Comparison of ENCODE assay signal across 8 mouse cellular contexts in the genomic region with DNA sequence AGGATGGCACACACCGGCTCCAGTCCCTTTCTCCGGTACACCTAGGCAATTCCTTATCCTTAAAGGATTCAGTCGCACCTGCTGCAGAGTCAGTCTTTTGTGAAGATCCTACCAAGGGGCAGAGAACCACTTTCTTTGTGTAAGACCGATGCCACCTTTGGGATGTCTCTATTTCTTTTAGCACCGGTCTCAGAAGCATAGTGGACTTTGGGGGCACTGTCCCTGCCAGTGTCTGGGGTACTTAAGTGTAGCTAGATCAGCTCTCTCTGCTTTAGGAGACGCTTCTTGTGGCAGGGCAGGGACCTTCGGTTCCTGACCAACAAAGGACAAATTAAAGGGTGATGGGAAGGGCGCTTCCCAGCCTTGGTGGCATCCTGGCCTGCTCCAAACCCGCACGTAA. TPM values are rescaled to one million over a fixed set of nuclear protein-coding genes. Genes with fewer than 3 reads are reported as not detected.
DNase-seq lines count a peak whose midpoint lies in the region; ATAC-seq and TF ChIP-seq lines count a peak whose summit lies in the region.

No protein-coding gene starts in this region.

- H3K27ac ChIP-seq in left cerebral cortex, adult 2 months = peak overlapping the region; percentile 94
- H3K27ac ChIP-seq in embryonic facial prominence, embryonic 15.5 days (replicated peaks) = no peak overlapping the region
- 0 out of 2 replicates have a peak overlapping the region, but pooled peaks have one; percentile 88 for H3K27ac ChIP-seq in intestine, postnatal 0 days (ENCODE audit: low read depth, low read length)
- peak overlapping the region; percentile 98 for H3K27ac ChIP-seq in neural tube, embryonic 13.5 days (replicated peaks)

- H3K27me3 ChIP-seq in embryonic facial prominence, embryonic 15.5 days = peaks cover 18% of the 10 kb centered on the region
- no peaks in the 10 kb centered on the region for H3K27me3 ChIP-seq in intestine, postnatal 0 days (replicated peaks; ENCODE audit: control insufficient read depth, insufficient read depth, low read length)
- H3K27me3 ChIP-seq in neural tube, embryonic 13.5 days = peaks cover 40% of the 10 kb centered on the region

- peak overlapping the region; percentile 99 for H3K4me2 ChIP-seq in embryonic facial prominence, embryonic 15.5 days (replicated peaks)
- H3K4me2 ChIP-seq in intestine, postnatal 0 days (replicated peaks; ENCODE audit: low read depth) = peak overlapping the region; percentile 95
- H3K4me2 ChIP-seq in neural tube, embryonic 13.5 days = peak overlapping the region; percentile 78

- H3K9ac ChIP-seq in embryonic facial prominence, embryonic 15.5 days = no peak overlapping the region
- peak overlapping the region; percentile 75 for H3K9ac ChIP-seq in intestine, postnatal 0 days (ENCODE audit: low read depth, low read length)
- H3K9ac ChIP-seq in neural tube, embryonic 13.5 days = peak overlapping the region; percentile 94

- H3K4me1 ChIP-seq in embryonic facial prominence, embryonic 15.5 days = peaks cover 18% of the 10 kb centered on the region; the same call in 1 of the 2 replicates
- no peaks in the 10 kb centered on the region for H3K4me1 ChIP-seq in intestine, postnatal 0 days (replicated peaks; ENCODE audit: control insufficient read depth, insufficient read depth, low read length)
- H3K4me1 ChIP-seq in neural tube, embryonic 13.5 days (replicated peaks) = peaks cover 43% of the 10 kb centered on the region

- peak overlapping the region; percentile 83 for H3K4me3 ChIP-seq in left cerebral cortex, adult 2 months
- H3K4me3 ChIP-seq in embryonic facial prominence, embryonic 15.5 days (replicated peaks) = peak overlapping the region; percentile 70
- peak overlapping the region; percentile 71 for H3K4me3 ChIP-seq in intestine, postnatal 0 days (ENCODE audit: low read depth, low read length)
- H3K4me3 ChIP-seq in neural tube, embryonic 13.5 days = peak overlapping the region; percentile 67

- no peak for TF ChIP-seq CTCF in left cerebral cortex, adult 2 months (IDR thresholded peaks at IDR 0.05)
- TF ChIP-seq CTCF in intestine, postnatal 0 days (IDR thresholded peaks at IDR 0.05; ENCODE audit: low read depth) = no peak

- ATAC-seq in embryonic facial prominence, embryonic 15.5 days (ENCODE audit: insufficient number of reproducible peaks, low FRiP score, low TSS enrichment, low read depth) = no peak; the same call in 1 of the 2 replicates
- no peak for ATAC-seq in intestine, postnatal 0 days
- ATAC-seq in neural tube, embryonic 13.5 days (ENCODE audit: low read depth) = peak; percentile 9; the same call in 1 of the 2 replicates

- WGBS in embryonic facial prominence, embryonic 15.5 days = 11% methylated on average over 10 of the region's 10 CpGs
- WGBS in intestine, postnatal 0 days = 16% methylated on average over 10 of the region's 10 CpGs
- WGBS in neural tube, embryonic 13.5 days = 9% methylated on average over 10 of the region's 10 CpGs

- intact Hi-C loops in left cerebral cortex, adult 2 months (cut with DNase I) = loop anchor here (1.0 to 10.0 kb wide), 2 partner anchors 258 to 326 kb away; no protein-coding TSS in a partner anchor
- intact Hi-C loops in left cerebral cortex, postnatal 14 days (cut with DNase I) = loop anchor here (2.0 to 10.0 kb wide), 4 partner anchors 72 to 234 kb away; no protein-coding TSS in a partner anchor
- intact Hi-C loops in left cerebral cortex, postnatal 36 days (cut with DNase I) = loop anchor here (10.0 kb wide), 1 partner anchor 244 kb away; no protein-coding TSS in a partner anchor

- no peaks in the 10 kb centered on the region for H3K9me3 ChIP-seq in embryonic facial prominence, embryonic 15.5 days (replicated peaks)
- H3K9me3 ChIP-seq in intestine, postnatal 0 days (ENCODE audit: control insufficient read depth) = no peaks in the 10 kb centered on the region
- H3K9me3 ChIP-seq in neural tube, embryonic 13.5 days = no peaks in the 10 kb centered on the region

- H3K36me3 ChIP-seq in embryonic facial prominence, embryonic 15.5 days = no peaks in the 10 kb centered on the region
- H3K36me3 ChIP-seq in intestine, postnatal 0 days (ENCODE audit: control insufficient read depth, insufficient read depth) = no peaks in the 10 kb centered on the region
- H3K36me3 ChIP-seq in neural tube, embryonic 13.5 days = no peaks in the 10 kb centered on the region

- no peak for DNase-seq in left cerebral cortex, adult 2 months (ENCODE audit: extremely low spot score in 1 of 2, low spot score in 2 of 2)
- no peak for DNase-seq in left cerebral cortex, postnatal 14 days (ENCODE audit: low spot score in 2 of 2)
- DNase-seq in left cerebral cortex, postnatal 36 days (ENCODE audit: low spot score in 2 of 2) = no peak
- no peak for DNase-seq in spleen, postnatal 10 days (ENCODE audit: low spot score in 2 of 2)
- no peak for DNase-seq in kidney, postnatal 36 days

RNA-seq across cellular contexts. Expression of a gene that starts 0.5 kb away (rescaled TPM):
- 10 to 100 TPM; 38.9 to 42.0 TPM for total RNA-seq in left cerebral cortex, adult 2 months (2021)
- 10 to 100 TPM; 45.0 to 51.2 TPM for total RNA-seq in left cerebral cortex, postnatal 14 days (2021)
- polyA plus RNA-seq in embryonic facial prominence, embryonic 15.5 days (2015; fragmentation: Nextera tagmentation; extraction: Ambion mirVana) = 11.1 and 12.2 TPM in 2 replicates
- polyA plus RNA-seq in intestine, postnatal 0 days (2015; fragmentation: Nextera tagmentation; extraction: Ambion mirVana) = 19.6 and 24.3 TPM in 2 replicates
- 19.3 and 20.6 TPM in 2 replicates for polyA plus RNA-seq in neural tube, embryonic 13.5 days (2015; fragmentation: Nextera tagmentation; extraction: Ambion mirVana)
- 10 to 100 TPM; 42.5 to 44.8 TPM for total RNA-seq in left cerebral cortex, postnatal 36 days (2021)
